Mouse (Mus musculus) right cerebral cortex, postnatal 14 days (tissue): Measurements from ENCODE around the gene Epor.

ENCODE experiments used
- DNase-seq: peaks from one replicate; pipeline ENCODE4 v3.0.0; 2022

Epor gene

DNA sequence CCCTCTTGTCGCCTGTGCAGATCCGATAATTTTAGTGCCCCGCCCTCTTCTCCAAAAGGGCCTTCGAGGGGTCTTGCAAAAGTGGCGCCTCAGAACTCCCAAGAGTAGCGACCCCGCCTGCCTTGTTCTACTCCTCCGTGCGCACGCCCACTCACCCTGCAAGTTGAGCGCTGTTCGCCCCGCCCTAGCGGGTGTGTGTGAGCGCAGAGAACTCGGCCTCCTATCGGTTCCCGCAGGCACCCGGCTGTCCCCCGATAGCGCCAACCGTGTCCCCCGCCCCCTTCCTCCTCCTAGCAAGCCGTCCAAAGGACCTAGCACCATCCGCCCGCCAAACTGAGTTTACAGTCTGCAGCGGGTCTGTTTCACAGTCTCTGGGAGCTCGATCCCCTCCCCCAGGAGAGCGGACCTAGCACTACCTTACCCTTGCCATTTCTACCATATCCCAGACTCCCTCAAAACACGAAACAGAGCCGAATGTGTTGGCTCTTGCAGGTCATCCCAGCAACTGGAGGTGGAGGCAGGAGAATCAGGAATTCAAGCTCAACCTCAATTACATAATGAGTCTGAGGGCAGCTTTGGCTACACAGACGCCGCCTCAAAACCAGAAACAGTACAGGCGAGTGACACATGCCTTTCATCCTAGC is 768 bp downstream of the Epor start:
- DNase-seq: peak; percentile 70

DNA sequence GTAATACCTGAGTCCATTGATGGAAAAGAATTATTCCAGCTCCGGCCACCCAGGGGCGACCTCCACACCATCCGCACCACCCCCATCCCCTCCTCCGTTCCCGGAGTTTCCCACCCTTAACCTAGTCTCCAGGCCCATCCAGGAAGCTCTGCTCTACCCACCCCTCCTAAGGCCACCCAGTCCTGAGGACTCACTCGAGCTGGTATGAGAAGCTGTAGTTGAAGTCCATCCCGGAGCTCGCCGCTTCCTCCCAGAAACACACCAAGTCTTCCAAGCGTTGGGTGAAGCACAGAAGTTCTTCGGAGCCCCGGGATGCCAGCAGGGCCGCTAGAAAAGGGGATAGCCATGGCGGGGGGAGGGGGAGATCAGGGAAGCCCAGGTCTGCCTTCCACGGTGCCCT is 1.3 kb downstream of the Epor start:
- DNase-seq: no peak

DNA sequence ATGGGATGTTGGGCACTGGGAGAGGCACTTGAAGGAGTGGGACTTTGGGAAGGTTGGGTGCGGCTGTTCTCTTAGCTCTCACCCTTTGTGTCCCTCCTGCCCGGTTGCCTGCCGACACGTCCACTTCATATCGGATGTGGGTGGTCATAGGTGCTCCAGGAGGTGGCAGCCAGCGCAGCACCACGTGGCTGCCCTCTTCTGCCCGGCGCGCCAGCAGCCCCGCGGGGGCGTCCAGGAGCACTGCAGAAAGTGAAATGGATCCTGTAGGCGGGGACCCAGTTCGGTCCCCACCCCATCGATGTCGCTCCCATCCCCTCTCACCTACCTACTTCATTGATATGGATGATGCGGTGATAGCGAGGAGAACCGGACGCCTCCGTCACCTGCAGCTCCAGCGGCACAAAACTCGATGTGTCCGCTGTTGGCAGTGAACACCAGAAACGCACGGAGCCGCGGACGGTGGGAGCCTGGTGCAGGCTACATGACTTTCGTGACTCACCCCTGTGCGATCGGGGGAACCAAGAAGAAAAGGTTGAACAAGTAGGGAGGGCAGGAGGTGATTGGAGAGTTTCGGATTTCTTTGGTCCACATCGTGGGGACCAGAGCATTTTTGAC is 1.8 kb downstream of the Epor start:
- DNase-seq: no peak

DNA sequence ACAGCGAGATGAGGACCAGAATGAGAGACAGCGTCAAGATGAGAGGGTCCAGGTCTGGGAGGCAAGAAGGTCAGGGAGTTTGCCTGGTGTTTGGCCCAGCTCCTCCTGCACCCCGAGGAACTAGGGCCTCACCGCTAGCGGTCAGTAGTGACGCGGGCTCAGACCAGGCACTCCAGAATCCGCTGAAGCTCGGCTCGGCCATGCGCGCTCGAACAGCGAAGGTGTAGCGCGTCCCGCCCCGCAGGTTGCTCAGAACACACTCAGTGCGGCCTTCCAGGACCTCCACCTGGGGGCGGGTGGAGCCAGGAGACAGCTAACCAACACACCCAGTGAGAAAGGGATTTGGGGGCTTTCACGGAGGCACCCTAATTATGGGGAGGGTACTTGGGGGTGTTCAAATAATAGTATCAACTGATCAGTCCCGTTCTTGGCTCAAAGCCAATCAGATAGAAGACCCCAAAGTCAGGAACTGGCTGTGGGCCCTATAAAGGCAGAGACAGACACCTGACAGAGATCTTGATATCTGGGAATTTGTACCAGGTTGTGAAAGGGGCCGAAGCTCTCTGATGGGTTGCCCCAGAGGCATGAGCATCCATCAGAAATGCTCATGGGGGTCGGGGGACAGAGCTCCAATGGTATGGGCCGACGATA is 2.6 kb downstream of the Epor start:
- DNase-seq: no peak

DNA sequence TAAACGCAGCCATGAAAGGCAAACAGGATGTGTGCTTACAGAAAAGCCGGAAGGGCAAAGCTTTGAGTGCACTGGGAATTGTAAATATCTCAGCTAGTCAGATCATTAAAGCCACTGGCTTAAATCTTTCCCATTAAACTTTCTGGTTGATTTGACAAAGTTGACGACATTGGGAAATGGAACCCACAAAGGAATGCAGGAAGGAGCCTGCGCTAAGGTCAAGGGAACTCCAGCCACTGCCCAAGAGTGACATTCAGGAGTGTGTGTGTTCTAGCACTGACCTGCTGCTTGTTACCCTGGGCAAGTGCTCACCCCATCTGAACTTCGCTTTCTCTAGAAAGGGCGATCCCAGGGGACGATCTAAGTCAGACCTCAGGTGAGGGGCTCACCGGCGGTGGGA is 3.2 kb downstream of the Epor start:
- DNase-seq: no peak

DNA sequence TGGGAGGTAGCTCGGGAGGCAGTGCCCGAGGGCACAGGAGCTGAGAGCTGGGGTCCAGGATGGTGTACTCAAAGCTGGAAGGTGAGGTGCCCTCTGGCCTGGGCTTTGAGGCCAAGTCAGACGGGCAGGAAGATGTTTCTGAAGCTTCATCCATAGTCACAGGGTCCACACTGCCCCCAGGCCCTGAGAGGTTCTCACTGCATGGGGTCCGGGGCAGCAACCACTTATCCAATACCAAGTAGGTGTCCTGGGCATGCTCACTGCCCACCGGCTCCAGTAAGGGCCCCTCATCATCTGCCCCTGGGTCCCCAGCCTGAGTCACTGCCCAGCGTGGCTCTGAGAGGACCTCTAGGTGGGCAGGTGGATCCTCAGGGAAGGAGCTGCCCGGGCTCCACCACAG is 4.1 kb downstream of the Epor start:
- no peak for DNase-seq

DNA sequence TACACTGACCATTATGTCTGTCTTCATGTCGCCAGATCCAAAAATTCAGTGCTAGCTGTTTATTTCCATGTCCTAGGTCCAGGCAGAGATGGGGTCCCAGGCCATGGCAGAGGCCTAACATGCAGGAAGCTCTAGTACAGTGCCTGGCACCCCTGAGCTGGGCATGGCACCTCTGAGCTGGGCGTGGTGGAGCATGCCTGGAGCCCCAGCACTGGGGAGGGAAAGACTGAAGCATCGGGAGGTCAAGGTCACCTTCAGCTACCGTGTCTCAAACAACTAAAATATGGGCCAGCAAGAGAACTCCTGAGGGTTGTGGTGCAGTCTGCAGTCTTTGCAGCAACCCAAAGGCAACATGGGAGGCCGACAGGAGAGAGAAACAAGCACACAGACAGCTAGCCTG is 4.9 kb downstream of the Epor start:
- DNase-seq: no peak

DNA sequence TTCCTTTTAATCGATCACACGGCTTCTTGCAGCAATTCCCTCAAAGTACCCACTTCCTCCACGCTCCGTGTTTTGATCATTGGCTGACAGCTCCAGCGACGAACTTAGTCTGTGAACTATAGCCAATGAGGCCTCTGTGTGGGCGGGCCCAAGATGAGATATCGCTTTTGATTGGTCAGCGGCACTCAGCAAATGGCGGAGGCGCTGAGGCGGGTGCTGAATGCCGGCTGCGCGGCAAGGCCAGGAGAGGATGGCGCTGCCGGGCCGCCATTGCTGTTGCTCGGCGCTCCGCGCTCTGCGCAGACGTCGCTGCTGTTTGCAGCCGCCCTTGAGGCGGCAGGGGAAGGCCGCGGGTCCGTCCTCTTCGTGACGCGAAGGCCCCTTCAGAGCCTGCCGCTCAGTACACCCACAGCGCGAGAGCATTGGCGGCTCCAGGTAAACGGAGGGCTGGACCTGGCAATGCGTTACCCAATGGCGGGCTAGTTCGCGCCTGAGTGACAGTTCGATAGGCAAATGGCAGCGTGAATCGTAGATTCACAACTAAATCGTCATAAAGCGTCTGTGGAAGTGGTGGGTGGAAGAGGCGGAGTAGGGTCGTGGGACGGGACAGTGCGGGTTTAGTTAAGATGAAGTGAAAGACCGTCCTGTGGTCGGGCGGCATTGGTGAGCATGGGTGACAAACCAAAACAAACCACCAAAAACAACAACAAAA is 7.6 kb downstream of the Epor start, which contains the start of gene Swsap1:
Swsap1 (plus strand) TSS at position 186 of the 712 bp plus-strand sequence.
- DNase-seq: peak; percentile 97

DNA sequence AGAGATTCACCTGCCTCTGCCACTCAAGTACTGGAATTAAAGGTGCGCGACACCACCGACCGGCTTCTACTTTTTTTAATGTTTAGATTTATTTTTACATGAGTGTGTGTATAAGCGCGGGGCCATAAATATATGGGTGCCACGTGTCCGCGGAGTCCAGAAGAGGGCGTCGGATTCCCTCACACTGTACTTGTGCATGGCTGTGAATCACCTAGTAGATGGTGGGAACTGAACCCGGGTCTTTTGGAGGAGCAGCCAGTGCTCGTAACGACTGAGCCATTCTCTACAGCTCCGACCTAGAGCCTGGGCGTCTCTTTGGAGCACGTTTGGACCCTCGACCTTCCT is 8.1 kb downstream of the Epor start:
- DNase-seq: peak; percentile 50

DNA sequence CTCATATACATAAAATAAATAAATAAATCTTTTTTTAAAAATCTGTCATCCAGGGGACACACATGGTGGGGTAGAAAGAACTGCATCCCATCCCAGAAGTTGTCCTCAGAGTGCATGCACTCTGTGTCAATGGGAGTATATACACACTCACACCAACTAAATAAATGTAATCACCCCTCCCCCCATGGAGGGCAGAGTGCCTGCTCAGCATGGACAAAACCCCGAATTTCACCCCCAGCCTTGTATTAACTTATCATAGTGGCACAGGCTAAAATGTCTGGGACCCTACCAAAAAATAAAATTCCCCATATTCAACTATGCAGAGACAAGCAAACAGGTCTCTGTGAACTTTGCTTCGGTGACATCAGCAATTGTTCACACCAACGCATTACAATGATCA is 8.7 kb downstream of the Epor start:
- DNase-seq: no peak

DNA sequence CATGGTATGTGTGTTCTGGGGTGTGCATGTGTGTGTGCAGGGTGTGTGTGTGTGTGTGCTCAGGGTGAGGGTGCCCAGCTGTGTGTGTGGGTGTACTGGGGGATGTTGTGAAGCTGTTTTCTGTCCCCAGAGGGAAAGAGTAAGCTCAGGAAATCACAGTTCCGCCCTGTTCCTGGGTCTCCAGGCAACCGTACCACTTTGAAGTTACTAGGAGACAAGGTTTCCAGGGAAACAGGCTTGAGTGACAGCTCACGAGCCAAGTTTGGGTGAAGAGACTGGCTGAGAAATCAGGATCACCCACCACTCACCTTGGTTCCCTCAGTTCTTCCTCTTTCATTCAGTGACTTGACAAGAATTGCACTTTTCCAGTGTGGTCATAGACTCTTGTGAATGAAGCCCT is 9.7 kb downstream of the Epor start:
- DNase-seq: peak; percentile 57

DNA sequence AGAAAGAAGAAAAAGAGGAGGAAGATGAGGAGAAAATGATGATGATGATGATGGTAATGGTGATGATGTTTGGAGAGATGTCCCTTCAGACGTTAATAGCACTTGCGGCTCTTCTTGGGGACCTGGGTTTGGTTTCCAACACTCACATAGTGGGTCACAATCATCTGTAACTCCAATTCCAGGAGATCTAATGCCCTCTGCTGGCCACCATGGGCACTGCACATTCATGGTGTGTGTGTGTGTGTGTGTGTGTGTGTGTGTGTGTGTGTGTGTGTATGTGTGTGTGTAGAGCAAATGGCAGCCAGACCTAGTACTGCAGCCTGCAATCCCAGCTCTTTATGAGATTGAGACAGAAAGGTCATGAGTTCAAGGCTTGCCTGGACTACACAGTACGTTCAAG is 11.3 kb downstream of the Epor start:
- DNase-seq: no peak

DNA sequence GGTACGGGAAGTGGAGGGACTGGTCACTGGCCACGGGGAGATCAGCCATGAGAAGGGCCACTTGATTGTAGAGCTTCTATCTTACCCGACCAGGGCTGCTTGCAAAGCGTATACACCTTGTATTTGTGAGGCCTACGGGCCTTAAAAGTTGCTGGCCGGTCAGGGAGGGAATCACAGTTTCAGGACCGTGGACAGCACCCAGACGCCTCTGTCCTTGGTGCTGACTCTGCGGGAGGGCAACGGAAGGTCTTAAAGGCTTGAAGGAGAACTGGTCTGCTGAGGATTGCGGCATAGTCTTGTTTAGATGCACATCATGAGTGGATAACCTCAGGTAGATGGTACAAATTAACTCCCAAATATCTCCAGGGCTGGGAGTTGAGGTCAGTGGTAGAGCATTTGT is 13.0 kb downstream of the Epor start:
- DNase-seq: peak; percentile 40

DNA sequence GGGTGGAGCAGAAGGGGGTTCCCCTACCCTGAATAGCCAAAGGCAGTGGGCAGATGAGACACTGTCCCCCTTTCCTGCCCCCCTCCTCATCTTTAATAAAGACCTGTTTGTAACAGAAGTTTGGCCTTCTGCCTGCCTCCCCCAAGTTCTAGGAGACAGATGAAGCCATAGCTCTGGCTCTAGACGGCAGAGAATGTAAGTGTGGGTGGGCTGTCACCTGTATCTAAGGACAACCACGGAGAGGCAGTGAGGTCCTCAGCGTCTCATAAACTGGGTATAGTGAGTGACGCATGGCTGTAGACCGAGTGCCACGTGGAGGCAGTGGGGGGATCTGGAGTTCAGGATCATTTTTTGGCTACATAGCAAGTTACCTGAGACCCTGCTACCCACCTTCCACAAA is 14.5 kb downstream of the Epor start:
- DNase-seq: peak; percentile 52

DNA sequence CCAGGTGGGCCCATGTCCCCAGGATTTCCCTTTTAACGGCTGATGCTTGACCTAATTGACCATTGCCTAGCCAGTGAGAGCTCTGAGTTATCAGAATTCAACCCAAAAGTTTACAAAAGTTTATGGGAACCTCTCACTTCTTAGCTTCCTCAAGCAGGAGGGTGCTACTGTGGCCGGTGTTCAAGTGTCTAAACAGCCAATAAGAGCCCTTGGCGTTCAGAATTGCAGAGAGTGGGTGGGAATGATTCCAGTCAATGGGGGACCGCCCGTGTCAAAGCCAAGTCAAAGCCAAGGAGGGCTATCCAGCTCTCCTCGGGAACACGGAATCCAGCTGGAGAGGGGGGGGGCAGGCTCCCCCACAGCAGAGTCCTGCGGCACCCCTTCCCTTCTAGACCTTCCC is 15.2 kb downstream of the Epor start:
- no peak for DNase-seq

DNA sequence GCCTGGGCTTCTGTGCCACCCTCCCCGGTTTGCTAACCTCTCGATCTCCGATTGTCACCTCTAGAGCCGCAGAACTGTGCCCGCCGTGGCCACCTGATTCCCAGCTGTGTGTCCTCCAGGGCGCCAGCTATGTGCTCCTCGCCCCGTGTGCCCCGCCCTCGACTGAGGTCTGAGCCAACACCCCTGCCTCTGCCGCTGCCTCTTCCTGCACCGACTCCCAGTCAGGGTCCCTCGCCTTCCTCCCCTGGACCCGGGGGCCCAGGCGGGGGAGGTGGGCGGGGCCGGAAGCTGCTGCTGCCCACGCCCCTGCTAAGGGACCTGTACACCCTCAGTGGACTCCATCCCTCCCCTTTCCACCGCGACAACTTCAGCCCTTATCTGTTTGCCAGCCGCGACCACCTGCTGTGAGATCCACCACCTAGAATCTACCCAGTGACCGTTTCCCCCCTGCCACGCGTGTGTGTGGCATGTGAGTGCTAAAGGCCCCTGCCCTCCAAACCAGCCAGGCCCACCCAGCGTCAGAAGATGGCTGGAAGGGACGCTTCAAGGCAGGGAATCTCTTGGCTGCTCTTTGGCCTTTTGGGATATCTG is 15.7 kb downstream of the Epor start:
- no peak for DNase-seq

DNA sequence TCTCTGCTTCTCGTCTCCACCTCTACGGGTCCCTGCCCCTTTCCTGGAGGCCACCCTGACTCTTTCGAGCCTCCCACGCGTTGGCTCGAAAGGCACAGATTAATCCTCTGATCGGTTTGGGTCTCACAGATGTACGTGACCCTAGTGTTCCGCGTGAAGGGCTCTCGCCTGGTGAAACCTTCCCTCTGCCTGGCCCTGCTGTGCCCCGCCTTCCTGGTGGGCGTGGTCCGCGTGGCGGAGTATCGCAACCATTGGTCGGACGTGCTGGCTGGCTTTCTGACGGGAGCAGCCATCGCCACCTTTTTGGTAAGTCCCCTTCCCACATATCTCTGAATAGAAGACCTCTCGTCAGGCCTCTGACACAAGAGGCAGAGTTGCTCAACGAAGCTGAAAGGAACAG is 19.0 kb downstream of the Epor start:
- DNase-seq: no peak

DNA sequence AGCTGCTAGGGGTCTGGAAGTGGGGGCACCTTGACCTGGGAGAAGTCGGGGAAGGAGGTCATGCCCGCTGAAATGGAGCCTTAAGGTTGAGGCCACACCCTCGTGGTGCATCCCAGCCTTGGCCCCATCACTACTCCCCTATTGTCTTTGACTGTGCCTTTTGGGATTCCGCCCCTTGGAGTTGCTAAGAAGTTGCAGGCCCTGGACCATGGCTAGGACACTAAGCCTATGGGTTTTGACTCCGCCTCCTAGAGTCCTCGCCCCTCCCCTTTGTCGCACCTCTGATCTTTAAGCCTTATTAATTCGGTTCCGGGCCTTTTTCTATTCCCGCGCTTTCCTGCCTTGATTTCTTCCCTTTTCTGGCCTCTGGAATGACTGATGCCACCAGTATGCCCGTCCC is 19.7 kb downstream of the Epor start:
- DNase-seq: no peak

DNA sequence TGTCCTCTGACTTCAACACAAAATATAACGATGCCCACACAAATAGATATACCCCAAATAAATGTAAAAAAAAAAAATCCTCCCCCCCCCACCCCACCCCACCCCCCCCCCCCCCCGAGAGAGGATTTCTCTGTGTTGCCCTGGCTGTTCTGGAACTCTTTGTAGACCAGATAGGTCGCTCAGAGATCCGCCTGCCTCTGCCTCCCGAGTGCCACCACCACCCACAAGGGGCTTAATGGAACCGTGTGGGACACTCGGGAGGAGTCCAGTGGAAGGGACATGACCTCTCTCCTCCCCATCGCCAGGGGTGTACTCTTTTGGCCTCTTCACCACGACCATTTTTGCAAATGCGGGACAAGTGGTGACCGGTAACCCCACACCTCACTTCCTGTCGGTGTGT is 20.3 kb downstream of the Epor start:
- DNase-seq: no peak

DNA sequence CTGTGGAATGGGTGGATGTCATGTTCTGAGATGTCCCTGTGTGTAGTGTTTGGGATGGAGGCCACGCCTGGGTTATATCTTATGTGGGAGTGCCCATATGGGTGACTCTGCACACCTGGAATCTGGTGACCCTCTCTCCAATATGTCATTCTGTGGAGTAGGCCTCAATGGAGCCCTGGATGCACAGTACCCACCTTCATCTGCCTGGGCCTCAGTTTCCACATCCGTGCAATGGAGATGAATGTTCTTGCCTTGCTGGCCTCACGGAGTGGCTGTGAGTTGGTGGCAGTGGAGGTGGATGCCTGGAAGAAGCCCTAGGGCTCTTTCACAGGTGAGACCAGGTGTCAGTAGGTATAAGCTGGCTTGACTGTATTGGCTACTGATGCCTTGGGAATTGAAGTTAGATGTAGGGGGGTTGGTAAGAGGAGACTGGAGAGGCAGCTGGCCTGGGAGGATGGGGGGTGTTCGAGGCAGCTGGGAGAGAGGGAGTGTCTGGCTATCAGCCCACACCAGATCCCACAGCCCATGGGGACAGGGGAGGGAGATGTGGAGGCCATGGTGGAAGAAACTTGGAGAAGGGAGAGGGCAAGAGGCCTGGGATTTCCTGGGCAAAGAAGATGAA is 25.0 kb downstream of the Epor start:
- DNase-seq: no peak

DNA sequence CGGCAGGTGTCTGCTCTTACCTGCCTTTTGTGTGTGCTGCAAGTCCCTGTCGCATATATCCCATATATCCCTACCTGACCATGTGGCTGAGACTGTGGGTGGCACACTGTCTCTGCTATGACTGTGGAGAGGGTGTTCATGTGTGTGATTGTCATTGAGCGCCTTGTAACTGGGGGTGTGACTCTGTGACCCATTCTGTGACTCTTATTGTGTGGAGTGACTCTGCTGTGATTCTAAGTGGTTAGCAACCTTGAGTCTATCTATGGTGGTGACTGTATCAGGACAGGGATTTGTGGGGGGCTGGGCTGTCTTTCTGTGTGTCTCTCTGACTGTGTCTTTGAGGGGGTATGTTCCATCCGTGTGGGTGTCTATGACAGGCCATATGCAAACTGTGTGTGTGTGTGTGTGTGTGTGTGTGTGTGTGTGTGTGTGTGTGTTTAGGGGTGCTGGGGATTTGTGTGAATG is 25.6 kb downstream of the Epor start:
- DNase-seq: peak; percentile 46

DNA sequence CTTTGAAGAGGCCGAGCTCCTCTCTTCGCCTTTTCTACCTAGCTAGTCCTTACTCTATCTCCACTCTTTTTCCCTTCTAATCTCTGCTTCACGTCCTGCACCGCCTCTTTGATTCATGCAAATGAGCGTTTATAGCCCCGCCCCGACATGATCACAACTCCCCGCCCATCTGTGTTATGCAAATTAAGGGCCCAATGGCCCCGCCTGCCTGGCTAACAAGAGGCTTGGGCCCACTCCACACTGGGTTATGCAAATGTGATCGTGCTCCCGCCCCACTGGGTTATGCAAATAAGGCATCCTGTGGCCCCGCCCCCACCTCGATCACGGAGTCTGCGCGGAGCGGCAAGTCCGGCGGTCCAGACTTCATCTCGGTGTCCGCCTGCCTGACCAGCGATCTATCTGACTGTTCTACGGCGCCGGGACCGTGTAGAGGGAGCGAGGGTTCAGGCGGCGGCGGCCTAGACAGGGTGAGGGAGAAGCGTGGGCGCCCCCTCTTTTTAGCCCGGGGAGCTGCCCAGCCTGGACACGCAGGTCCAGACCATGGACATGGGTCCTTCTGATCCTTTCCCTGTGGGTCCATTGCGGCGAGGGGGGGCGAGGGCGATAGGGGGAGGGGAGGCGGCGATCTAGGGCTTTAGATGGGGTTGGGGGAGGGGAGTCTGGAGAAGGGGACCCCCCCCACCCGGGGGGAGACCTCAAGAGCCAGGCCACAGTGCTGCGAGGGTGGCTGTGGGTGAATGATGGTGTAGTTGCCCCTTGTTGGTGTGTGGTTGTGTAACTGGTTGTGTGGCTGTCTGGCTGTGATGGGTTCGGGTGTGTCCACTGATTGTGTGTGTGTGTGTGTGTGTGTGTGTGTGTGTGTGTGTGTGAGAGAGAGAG is 26.4 kb downstream of the Epor start, which contains the start of gene Plppr2:
Plppr2 (plus strand) TSS at position 342 of the 879 bp plus-strand sequence.
- DNase-seq: peak; percentile 98
